Mouse (Mus musculus): Measurements from ENCODE around the gene Fdx1. TPM values are rescaled to one million over a fixed set of nuclear protein-coding genes. Genes with fewer than 3 reads are reported as not detected.

Gene Fdx1
- polyA plus RNA-seq, 1 experiment from 2014 or later, result 42.1 TPM

DNA sequence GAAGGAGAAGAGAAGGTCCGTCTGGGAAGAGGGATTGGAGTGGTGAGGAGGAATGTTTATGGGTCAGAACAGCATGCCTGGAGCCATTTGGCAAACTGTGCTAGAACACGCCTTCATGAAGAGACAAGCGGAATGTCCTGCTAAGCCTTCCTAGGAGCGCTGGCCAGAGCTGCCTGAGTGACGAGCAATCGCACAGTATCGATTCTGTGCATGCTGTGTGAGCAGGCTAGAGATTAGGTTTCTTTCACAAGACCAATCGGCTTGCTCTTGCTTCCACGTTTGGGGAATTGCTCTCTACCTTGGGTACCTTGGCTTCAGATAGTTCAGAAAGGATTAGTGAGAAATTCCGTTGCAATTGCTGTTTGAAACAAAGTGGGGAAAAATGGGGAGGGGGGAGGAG, 35.2 kb downstream of the Fdx1 start:
- Histone ChIP-seq H3K27ac (ENCODE audit: low read depth, low read length) (no peak overlapping the region), H3K36me3 (ENCODE audit: control insufficient read depth, insufficient read depth, low read length) (no peaks in the 10 kb centered on the region)
- WGBS, result 45% methylated on average over 10 of the region's 10 CpGs

DNA sequence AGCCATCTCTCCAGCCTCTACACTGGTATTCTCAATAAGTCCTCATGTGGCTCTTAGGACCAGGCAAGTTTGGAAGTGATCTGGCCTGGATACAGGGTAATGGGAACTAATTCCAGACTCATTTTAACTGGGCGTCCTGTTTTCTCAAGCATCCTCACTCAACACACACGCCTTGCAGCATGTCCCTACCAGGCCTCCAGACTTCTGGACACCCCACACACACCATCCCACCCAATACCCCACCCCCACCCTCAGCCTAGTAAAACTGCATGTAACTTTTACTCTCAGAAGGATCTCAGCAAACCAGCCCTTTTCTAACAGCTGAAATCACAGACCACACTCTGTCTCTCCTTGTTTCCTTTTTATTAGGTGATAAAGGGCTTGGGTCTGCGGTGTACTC, 35.7 kb downstream of the Fdx1 start:
- H3K27me3 ChIP-seq (ENCODE audit: control insufficient read depth, insufficient read depth, low read length), result no peaks in the 10 kb centered on the region
- 58% methylated on average over 3 of the region's 3 CpGs for WGBS
- no peaks in the 10 kb centered on the region for H3K4me1 ChIP-seq (ENCODE audit: control insufficient read depth, insufficient read depth, low read length)
- H3K9ac ChIP-seq (replicated peaks; ENCODE audit: low read depth, low read length), result no peak overlapping the region
- no peak overlapping the region for H3K4me3 ChIP-seq (ENCODE audit: low read depth, low read length)
- H3K36me3 ChIP-seq (ENCODE audit: control insufficient read depth, insufficient read depth, low read length), result no peaks in the 10 kb centered on the region
- no peak overlapping the region for H3K4me2 ChIP-seq (ENCODE audit: low read depth, low read length)
- no peak for ATAC-seq (ENCODE audit: low read depth)
- no peaks in the 10 kb centered on the region for H3K9me3 ChIP-seq (ENCODE audit: control insufficient read depth, low read length)
- H3K27ac ChIP-seq (ENCODE audit: low read depth, low read length), result no peak overlapping the region

More for the DNA sequence above, 35.2 kb downstream of the Fdx1 start:
- no peaks in the 10 kb centered on the region for H3K27me3 ChIP-seq (ENCODE audit: control insufficient read depth, insufficient read depth, low read length)
- no peak overlapping the region for H3K4me3 ChIP-seq (ENCODE audit: low read depth, low read length)
- ATAC-seq (ENCODE audit: low read depth), result no peak
- H3K9me3 ChIP-seq (ENCODE audit: control insufficient read depth, low read length), result no peaks in the 10 kb centered on the region
- no peaks in the 10 kb centered on the region for H3K4me1 ChIP-seq (ENCODE audit: control insufficient read depth, insufficient read depth, low read length)
- no peak overlapping the region for H3K4me2 ChIP-seq (ENCODE audit: low read depth, low read length)
- H3K9ac ChIP-seq (replicated peaks; ENCODE audit: low read depth, low read length), result no peak overlapping the region

DNA sequence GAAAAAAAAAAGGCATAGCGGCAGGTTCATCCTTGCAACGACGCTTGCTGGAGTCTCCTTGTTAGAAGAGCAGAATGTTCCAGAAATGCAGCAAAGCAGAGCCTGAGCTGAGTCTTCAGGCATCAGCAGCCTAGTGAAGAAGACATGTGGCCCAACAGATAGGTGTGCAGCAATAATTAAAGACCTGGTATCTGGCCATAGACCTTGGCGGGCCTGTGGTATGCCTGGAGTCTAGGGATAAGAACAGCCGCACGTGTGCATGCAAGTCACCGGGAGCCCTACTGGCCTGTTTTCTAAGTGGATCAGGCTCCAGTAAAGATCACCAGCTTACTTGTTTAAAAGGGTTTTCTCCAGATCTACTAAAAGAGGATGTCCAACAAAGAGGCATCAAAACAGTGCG, 36.7 kb downstream of the Fdx1 start:
- H3K4me2 ChIP-seq (ENCODE audit: low read depth, low read length), result no peak overlapping the region
- no peak overlapping the region for H3K27ac ChIP-seq (ENCODE audit: low read depth, low read length)
- no peak for ATAC-seq (ENCODE audit: low read depth)
- H3K9ac ChIP-seq (replicated peaks; ENCODE audit: low read depth, low read length), result no peak overlapping the region
- H3K27me3 ChIP-seq (ENCODE audit: control insufficient read depth, insufficient read depth, low read length), result no peaks in the 10 kb centered on the region
- H3K4me1 ChIP-seq (ENCODE audit: control insufficient read depth, insufficient read depth, low read length), result no peaks in the 10 kb centered on the region
- no peak overlapping the region for H3K4me3 ChIP-seq (ENCODE audit: low read depth, low read length)
- WGBS, result 93% methylated on average over 8 of the region's 8 CpGs
- no peaks in the 10 kb centered on the region for H3K36me3 ChIP-seq (ENCODE audit: control insufficient read depth, insufficient read depth, low read length)
- H3K9me3 ChIP-seq (ENCODE audit: control insufficient read depth, low read length), result no peaks in the 10 kb centered on the region

DNA sequence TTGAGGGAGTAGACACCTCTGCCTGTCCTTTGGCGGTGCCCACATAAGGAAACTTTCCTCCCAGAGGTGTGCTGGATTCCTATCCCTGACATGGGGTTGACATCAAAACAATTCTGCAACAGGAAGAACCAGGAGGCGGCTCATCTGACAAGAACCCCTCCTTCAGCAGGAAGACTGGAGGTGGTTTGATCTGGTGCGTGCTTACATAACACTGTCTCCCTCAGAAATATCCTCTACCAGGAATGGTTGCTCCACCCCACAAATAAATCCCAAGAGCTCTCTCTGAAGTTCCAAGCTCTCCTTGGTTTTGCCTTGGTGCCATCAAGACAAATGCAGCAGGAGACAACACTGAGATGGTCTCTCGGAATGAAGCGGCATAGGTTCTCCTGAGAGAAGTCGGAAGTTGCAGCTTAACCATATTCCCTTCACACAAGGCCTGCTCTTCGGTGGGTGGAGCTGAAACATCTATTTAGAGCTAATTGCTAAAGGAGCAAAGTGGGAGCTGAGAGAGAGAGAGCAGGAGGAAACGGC, 38.7 kb downstream of the Fdx1 start:
- 81% methylated on average over 8 of the region's 8 CpGs for WGBS

DNA sequence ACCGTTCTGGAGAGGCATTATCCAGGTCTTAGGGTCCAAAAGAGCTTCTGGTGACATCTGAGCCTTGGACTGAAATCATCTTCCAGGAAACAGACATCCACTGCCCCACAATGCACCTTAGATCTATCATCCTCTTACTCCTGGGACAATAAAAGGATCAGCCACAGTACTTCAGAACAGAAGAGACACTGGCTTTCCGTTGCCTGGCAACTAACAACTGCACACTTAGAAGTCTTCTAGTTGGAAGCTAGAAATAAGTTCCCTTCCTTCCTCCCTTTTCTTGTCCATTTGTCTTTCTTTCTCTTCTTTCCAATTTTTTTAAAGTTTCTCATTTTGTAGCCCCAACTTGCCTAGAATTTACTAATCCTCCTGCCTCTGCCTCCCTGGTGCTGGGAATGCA, 40.6 kb downstream of the Fdx1 start:
- 69% methylated on average over 2 of the region's 2 CpGs for WGBS
- ATAC-seq (ENCODE audit: low read depth), result no peak
- no peaks in the 10 kb centered on the region for H3K4me1 ChIP-seq (ENCODE audit: control insufficient read depth, insufficient read depth, low read length)
- no peaks in the 10 kb centered on the region for H3K9me3 ChIP-seq (ENCODE audit: control insufficient read depth, low read length)
- H3K9ac ChIP-seq (replicated peaks; ENCODE audit: low read depth, low read length), result no peak overlapping the region
- H3K36me3 ChIP-seq (ENCODE audit: control insufficient read depth, insufficient read depth, low read length), result no peaks in the 10 kb centered on the region
- H3K27me3 ChIP-seq (ENCODE audit: control insufficient read depth, insufficient read depth, low read length), result no peaks in the 10 kb centered on the region
- H3K27ac ChIP-seq (ENCODE audit: low read depth, low read length), result no peak overlapping the region
- no peak overlapping the region for H3K4me3 ChIP-seq (ENCODE audit: low read depth, low read length)
- H3K4me2 ChIP-seq (ENCODE audit: low read depth, low read length), result no peak overlapping the region

More for the DNA sequence above, 38.7 kb downstream of the Fdx1 start:
- Histone ChIP-seq H3K9ac (replicated peaks; ENCODE audit: low read depth, low read length) (no peak overlapping the region), H3K27me3 (ENCODE audit: control insufficient read depth, insufficient read depth, low read length) (no peaks in the 10 kb centered on the region), H3K4me1 (ENCODE audit: control insufficient read depth, insufficient read depth, low read length) (no peaks in the 10 kb centered on the region), H3K9me3 (ENCODE audit: control insufficient read depth, low read length) (no peaks in the 10 kb centered on the region), H3K27ac (ENCODE audit: low read depth, low read length) (no peak overlapping the region), H3K4me2 (ENCODE audit: low read depth, low read length) (no peak overlapping the region), H3K36me3 (ENCODE audit: control insufficient read depth, insufficient read depth, low read length) (no peaks in the 10 kb centered on the region), H3K4me3 (ENCODE audit: low read depth, low read length) (no peak overlapping the region)
- ATAC-seq (ENCODE audit: low read depth), result no peak

DNA sequence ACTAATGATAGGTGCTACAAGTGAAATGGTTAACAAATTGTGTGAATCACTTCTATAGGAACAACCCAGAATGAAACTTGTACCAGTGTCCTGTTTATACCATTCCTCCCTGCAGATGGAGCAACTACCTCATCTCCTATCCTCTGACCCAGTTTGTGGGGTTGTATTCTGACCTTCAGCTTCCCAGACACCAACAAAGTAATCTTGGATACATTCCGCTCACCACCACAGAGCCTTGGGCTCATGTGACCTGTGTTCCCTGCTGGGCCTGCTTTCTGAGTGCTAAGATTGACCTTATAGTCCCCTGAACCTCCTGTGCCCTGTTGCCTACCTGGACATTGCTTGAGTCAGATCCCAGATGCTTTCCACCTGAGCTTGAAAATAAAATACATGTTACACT, 47.8 kb downstream of the Fdx1 start:
- Histone ChIP-seq H3K27me3 (ENCODE audit: control insufficient read depth, insufficient read depth, low read length) (no peaks in the 10 kb centered on the region), H3K9ac (replicated peaks; ENCODE audit: low read depth, low read length) (no peak overlapping the region), H3K4me2 (ENCODE audit: low read depth, low read length) (no peak overlapping the region), H3K27ac (ENCODE audit: low read depth, low read length) (no peak overlapping the region), H3K36me3 (ENCODE audit: control insufficient read depth, insufficient read depth, low read length) (no peaks in the 10 kb centered on the region), H3K4me1 (ENCODE audit: control insufficient read depth, insufficient read depth, low read length) (no peaks in the 10 kb centered on the region), H3K9me3 (ENCODE audit: control insufficient read depth, low read length) (no peaks in the 10 kb centered on the region), H3K4me3 (ENCODE audit: low read depth, low read length) (no peak overlapping the region)
- WGBS, result 86% methylated on average over 1 of the region's 1 CpGs
- ATAC-seq (ENCODE audit: low read depth), result no peak

DNA sequence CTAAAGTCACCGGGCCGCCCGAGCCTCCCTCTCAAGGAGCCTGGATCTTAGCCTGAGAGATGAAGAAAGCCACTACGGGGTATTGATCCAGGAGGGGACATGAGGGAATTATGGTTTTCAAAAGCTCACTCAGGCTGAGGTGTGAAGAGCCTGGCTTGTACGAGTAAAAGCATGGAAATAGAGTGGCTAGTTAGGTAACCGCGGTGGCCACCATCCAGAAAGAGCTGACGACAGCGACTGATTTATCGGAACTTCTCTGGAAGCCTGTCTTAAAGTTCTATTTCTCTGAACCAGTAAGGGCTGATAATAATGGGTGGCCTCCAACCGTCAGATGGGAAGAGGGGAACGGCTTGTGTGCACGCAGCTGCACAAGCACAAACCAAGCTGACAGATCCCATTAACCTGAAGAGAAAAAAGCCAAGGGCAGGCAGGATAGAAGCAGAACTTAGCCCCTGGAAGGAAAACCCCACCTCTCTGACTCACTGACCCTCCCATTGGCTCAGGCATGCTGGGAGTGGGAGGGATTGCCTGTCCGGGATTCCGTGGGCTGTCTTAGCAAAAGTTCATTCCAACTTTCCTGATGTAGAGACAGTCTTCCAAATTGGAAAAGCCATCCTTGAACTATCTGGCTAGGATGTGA, 48.8 kb downstream of the Fdx1 start:
- Histone ChIP-seq H3K27ac (ENCODE audit: low read depth, low read length) (no peak overlapping the region), H3K4me1 (ENCODE audit: control insufficient read depth, insufficient read depth, low read length) (no peaks in the 10 kb centered on the region), H3K9ac (replicated peaks; ENCODE audit: low read depth, low read length) (no peak overlapping the region), H3K4me2 (ENCODE audit: low read depth, low read length) (no peak overlapping the region), H3K4me3 (ENCODE audit: low read depth, low read length) (no peak overlapping the region), H3K27me3 (ENCODE audit: control insufficient read depth, insufficient read depth, low read length) (no peaks in the 10 kb centered on the region), H3K36me3 (ENCODE audit: control insufficient read depth, insufficient read depth, low read length) (no peaks in the 10 kb centered on the region), H3K9me3 (ENCODE audit: control insufficient read depth, low read length) (no peaks in the 10 kb centered on the region)
- 79% methylated on average over 15 of the region's 15 CpGs for WGBS
- no peak for ATAC-seq (ENCODE audit: low read depth)

DNA sequence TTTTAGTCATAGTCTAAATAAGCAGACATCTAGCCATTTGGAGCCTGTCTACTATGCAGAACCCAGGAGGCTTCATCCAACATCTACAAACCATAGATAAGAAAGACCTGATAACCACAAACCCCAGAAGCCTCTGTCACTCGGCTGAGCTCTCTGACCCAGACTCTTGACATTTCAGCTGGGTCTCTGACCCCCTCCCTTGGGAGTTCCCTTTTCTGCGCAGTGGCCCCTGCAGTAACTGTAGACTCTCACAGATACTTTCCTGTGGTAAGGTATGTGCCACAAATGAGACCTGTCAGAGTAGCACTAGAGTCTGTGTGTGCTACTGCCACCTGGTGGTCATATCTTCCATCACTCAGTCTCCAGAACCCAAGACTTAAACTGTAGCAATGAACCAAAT, 54.5 kb downstream of the Fdx1 start:
- no peaks in the 10 kb centered on the region for H3K9me3 ChIP-seq (ENCODE audit: control insufficient read depth, low read length)
- no peaks in the 10 kb centered on the region for H3K36me3 ChIP-seq (ENCODE audit: control insufficient read depth, insufficient read depth, low read length)
- H3K4me1 ChIP-seq (ENCODE audit: control insufficient read depth, insufficient read depth, low read length), result no peaks in the 10 kb centered on the region
- no peak overlapping the region for H3K4me2 ChIP-seq (ENCODE audit: low read depth, low read length)
- H3K27me3 ChIP-seq (ENCODE audit: control insufficient read depth, insufficient read depth, low read length), result no peaks in the 10 kb centered on the region
- ATAC-seq (ENCODE audit: low read depth), result peak; percentile 85
- no peak overlapping the region for H3K27ac ChIP-seq (ENCODE audit: low read depth, low read length)
- H3K4me3 ChIP-seq (ENCODE audit: low read depth, low read length), result no peak overlapping the region
- no peak overlapping the region for H3K9ac ChIP-seq (replicated peaks; ENCODE audit: low read depth, low read length)
- WGBS, result 36% methylated on average over 2 of the region's 2 CpGs

DNA sequence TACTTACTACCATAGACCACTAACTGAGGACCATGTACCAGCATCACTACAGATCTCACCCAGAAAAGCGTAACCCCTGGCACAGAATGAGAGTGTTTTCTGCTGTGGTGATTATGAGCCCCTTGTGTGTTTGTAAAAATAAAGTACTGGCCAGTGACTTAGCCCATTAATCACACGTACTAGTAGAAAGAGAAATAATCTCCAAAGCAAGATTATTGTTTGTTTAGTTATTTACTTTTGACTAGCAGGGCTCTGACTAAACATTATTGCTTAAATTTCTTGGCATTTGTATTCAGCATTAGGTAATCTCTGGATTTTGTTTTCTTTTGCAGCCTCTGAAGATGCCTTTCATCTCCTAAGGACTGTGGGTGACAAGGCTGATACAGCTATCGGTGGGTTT, 55.1 kb downstream of the Fdx1 start:
- no peak overlapping the region for H3K4me3 ChIP-seq (ENCODE audit: low read depth, low read length)
- H3K4me2 ChIP-seq (ENCODE audit: low read depth, low read length), result no peak overlapping the region
- no peak overlapping the region for H3K9ac ChIP-seq (replicated peaks; ENCODE audit: low read depth, low read length)
- ATAC-seq (ENCODE audit: low read depth), result no peak
- no peaks in the 10 kb centered on the region for H3K4me1 ChIP-seq (ENCODE audit: control insufficient read depth, insufficient read depth, low read length)
- no peaks in the 10 kb centered on the region for H3K9me3 ChIP-seq (ENCODE audit: control insufficient read depth, low read length)
- WGBS, result 83% methylated on average over 3 of the region's 3 CpGs
- no peaks in the 10 kb centered on the region for H3K27me3 ChIP-seq (ENCODE audit: control insufficient read depth, insufficient read depth, low read length)
- no peak overlapping the region for H3K27ac ChIP-seq (ENCODE audit: low read depth, low read length)
- H3K36me3 ChIP-seq (ENCODE audit: control insufficient read depth, insufficient read depth, low read length), result no peaks in the 10 kb centered on the region

Data from neural tube, embryonic 14.5 days (tissue).